Mouse (Mus musculus): ENCODE results near the gene Zbtb9. TPM values are rescaled to one million over a fixed set of nuclear protein-coding genes. Genes with fewer than 3 reads are reported as not detected.

Gene Zbtb9
- polyA plus RNA-seq, 1 experiment from 2014 or later, result 10.5 TPM

GRCm38 (mm10) chr17:27004903-27005485 is 32.0 kb downstream of the Zbtb9 start:
- H3K36me3 ChIP-seq (ENCODE audit: control insufficient read depth, insufficient read depth, low read length), result no peaks in the 10 kb centered on the region
- no peak for DNase-seq (ENCODE audit: low spot score)
- H3K27me3 ChIP-seq (ENCODE audit: control insufficient read depth, insufficient read depth, low read length), result no peaks in the 10 kb centered on the region
- H3K4me2 ChIP-seq (replicated peaks; ENCODE audit: low read depth, low read length), result no peak overlapping the region
- H3K27ac ChIP-seq (ENCODE audit: low read depth, low read length), result no peak overlapping the region
- H3K4me3 ChIP-seq (ENCODE audit: low read depth, low read length), result no peak overlapping the region
- WGBS, result 32% methylated on average over 19 of the region's 19 CpGs
- H3K9ac ChIP-seq (ENCODE audit: low read depth, low read length), result no peak overlapping the region
- no peaks in the 10 kb centered on the region for H3K4me1 ChIP-seq (replicated peaks; ENCODE audit: control insufficient read depth, insufficient read depth, low read length)
- no peak for ATAC-seq (ENCODE audit: low FRiP score)
- no peaks in the 10 kb centered on the region for H3K9me3 ChIP-seq (ENCODE audit: control insufficient read depth, low read length)

GRCm38 (mm10) chr17:27005644-27006043 is 32.7 kb downstream of the Zbtb9 start:
- WGBS, result 62% methylated on average over 11 of the region's 11 CpGs
- no peaks in the 10 kb centered on the region for H3K27me3 ChIP-seq (ENCODE audit: control insufficient read depth, insufficient read depth, low read length)
- no peak overlapping the region for H3K9ac ChIP-seq (ENCODE audit: low read depth, low read length)
- no peak overlapping the region for H3K4me2 ChIP-seq (replicated peaks; ENCODE audit: low read depth, low read length)
- H3K9me3 ChIP-seq (ENCODE audit: control insufficient read depth, low read length), result no peaks in the 10 kb centered on the region
- ATAC-seq (ENCODE audit: low FRiP score) (no peak), DNase-seq (ENCODE audit: low spot score) (no peak)
- H3K36me3 ChIP-seq (ENCODE audit: control insufficient read depth, insufficient read depth, low read length), result no peaks in the 10 kb centered on the region
- H3K4me3 ChIP-seq (ENCODE audit: low read depth, low read length), result no peak overlapping the region
- no peaks in the 10 kb centered on the region for H3K4me1 ChIP-seq (replicated peaks; ENCODE audit: control insufficient read depth, insufficient read depth, low read length)
- H3K27ac ChIP-seq (ENCODE audit: low read depth, low read length), result no peak overlapping the region

- H3K36me3 ChIP-seq (ENCODE audit: control insufficient read depth, insufficient read depth, low read length), result no peaks in the 10 kb centered on the region
- WGBS, result 85% methylated on average over 2 of the region's 2 CpGs
- H3K27me3 ChIP-seq (ENCODE audit: control insufficient read depth, insufficient read depth, low read length), result no peaks in the 10 kb centered on the region
- no peak overlapping the region for H3K4me2 ChIP-seq (replicated peaks; ENCODE audit: low read depth, low read length)
- H3K4me3 ChIP-seq (ENCODE audit: low read depth, low read length), result no peak overlapping the region
- H3K9me3 ChIP-seq (ENCODE audit: control insufficient read depth, low read length), result no peaks in the 10 kb centered on the region
- ATAC-seq (ENCODE audit: low FRiP score) (no peak), DNase-seq (ENCODE audit: low spot score) (no peak)
- no peaks in the 10 kb centered on the region for H3K4me1 ChIP-seq (replicated peaks; ENCODE audit: control insufficient read depth, insufficient read depth, low read length)
- no peak overlapping the region for H3K27ac ChIP-seq (ENCODE audit: low read depth, low read length)
- H3K9ac ChIP-seq (ENCODE audit: low read depth, low read length), result no peak overlapping the region
These were observed 35.3 kb downstream of the Zbtb9 start for GRCm38 (mm10) chr17:27008277-27008676.

DNA sequence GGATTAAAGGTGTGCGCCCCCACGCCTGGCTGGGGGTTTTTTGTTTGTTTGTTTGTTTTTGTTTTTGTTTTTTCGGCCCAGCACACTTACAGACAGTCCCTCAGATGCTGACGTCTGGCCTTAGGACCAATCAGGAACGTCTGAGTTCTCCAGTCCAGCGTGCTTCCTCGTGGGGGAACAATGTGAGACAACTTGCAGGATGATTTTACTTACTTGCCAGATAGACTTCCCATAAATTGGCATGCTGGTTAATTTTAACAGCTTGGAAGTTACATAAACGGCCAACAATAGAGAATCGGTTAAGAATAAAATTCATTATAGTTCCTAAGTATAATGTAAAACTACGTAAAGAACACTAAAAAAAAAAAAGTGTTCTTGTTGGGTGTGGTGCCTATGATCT is 38.2 kb downstream of the Zbtb9 start:
- 87% methylated on average over 10 of the region's 10 CpGs for WGBS
- no peak overlapping the region for H3K4me2 ChIP-seq (replicated peaks; ENCODE audit: low read depth, low read length)

DNA sequence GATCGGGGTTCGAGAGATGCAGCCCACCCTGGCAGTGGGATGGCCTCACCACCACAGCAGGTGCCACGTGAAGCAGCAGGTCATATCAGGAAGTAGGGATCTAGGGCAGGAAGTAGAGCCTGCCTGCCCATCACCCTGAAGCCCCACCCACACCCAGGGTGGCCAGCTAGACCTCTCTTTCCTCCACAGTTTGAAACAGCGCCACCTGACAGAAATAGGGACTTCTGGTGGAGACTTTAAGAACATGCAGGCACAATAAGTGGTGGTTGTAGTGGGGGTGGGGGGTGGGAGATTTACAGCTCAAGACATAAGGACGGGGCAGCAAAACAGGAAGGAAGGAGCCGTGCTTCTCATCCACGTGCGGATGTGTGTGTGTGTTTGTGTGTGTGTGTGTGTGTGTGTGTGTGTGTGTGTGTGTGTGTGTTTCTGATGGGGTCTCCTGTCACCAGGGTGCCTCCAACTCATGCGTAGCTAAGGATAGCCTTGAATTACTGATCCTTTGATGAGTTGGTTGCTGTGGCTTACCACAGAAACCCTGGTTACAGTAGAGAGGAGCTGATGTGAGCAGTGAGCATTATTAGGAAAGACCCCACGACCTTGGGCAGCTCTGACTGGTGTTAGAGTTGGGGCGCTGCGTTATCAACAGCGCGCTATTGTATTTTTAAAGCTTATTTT is 39.2 kb downstream of the Zbtb9 start:
- H3K4me2 ChIP-seq (replicated peaks; ENCODE audit: low read depth, low read length), result no peak overlapping the region
- no peaks in the 10 kb centered on the region for H3K9me3 ChIP-seq (ENCODE audit: control insufficient read depth, low read length)
- no peaks in the 10 kb centered on the region for H3K36me3 ChIP-seq (ENCODE audit: control insufficient read depth, insufficient read depth, low read length)
- no peak for ATAC-seq (ENCODE audit: low FRiP score)
- H3K9ac ChIP-seq (ENCODE audit: low read depth, low read length), result no peak overlapping the region
- H3K4me1 ChIP-seq (replicated peaks; ENCODE audit: control insufficient read depth, insufficient read depth, low read length), result no peaks in the 10 kb centered on the region
- no peaks in the 10 kb centered on the region for H3K27me3 ChIP-seq (ENCODE audit: control insufficient read depth, insufficient read depth, low read length)
- no peak overlapping the region for H3K27ac ChIP-seq (ENCODE audit: low read depth, low read length)
- 69% methylated on average over 14 of the region's 14 CpGs for WGBS
- no peak for DNase-seq (ENCODE audit: low spot score)
- H3K4me3 ChIP-seq (ENCODE audit: low read depth, low read length), result no peak overlapping the region

More for the DNA sequence above, 38.2 kb downstream of the Zbtb9 start:
- H3K27ac ChIP-seq (ENCODE audit: low read depth, low read length), result no peak overlapping the region
- H3K36me3 ChIP-seq (ENCODE audit: control insufficient read depth, insufficient read depth, low read length), result no peaks in the 10 kb centered on the region
- H3K9ac ChIP-seq (ENCODE audit: low read depth, low read length), result no peak overlapping the region
- DNase-seq (ENCODE audit: low spot score), result no peak
- no peaks in the 10 kb centered on the region for H3K27me3 ChIP-seq (ENCODE audit: control insufficient read depth, insufficient read depth, low read length)
- ATAC-seq (ENCODE audit: low FRiP score), result no peak
- no peaks in the 10 kb centered on the region for H3K9me3 ChIP-seq (ENCODE audit: control insufficient read depth, low read length)
- H3K4me1 ChIP-seq (replicated peaks; ENCODE audit: control insufficient read depth, insufficient read depth, low read length), result no peaks in the 10 kb centered on the region
- H3K4me3 ChIP-seq (ENCODE audit: low read depth, low read length), result no peak overlapping the region

- Histone ChIP-seq H3K4me2 (replicated peaks; ENCODE audit: low read depth, low read length) (no peak overlapping the region), H3K4me1 (replicated peaks; ENCODE audit: control insufficient read depth, insufficient read depth, low read length) (no peaks in the 10 kb centered on the region), H3K9me3 (ENCODE audit: control insufficient read depth, low read length) (no peaks in the 10 kb centered on the region), H3K9ac (ENCODE audit: low read depth, low read length) (no peak overlapping the region), H3K27me3 (ENCODE audit: control insufficient read depth, insufficient read depth, low read length) (no peaks in the 10 kb centered on the region), H3K4me3 (ENCODE audit: low read depth, low read length) (no peak overlapping the region), H3K36me3 (ENCODE audit: control insufficient read depth, insufficient read depth, low read length) (no peaks in the 10 kb centered on the region), H3K27ac (ENCODE audit: low read depth, low read length) (no peak overlapping the region)
- ATAC-seq (ENCODE audit: low FRiP score) (no peak), DNase-seq (ENCODE audit: low spot score) (no peak)
- whole genome bisulfite sequencing, result 37% methylated on average over 6 of the region's 6 CpGs
These were observed 39.9 kb downstream of the Zbtb9 start for GRCm38 (mm10) chr17:27012909-27013308.

DNA sequence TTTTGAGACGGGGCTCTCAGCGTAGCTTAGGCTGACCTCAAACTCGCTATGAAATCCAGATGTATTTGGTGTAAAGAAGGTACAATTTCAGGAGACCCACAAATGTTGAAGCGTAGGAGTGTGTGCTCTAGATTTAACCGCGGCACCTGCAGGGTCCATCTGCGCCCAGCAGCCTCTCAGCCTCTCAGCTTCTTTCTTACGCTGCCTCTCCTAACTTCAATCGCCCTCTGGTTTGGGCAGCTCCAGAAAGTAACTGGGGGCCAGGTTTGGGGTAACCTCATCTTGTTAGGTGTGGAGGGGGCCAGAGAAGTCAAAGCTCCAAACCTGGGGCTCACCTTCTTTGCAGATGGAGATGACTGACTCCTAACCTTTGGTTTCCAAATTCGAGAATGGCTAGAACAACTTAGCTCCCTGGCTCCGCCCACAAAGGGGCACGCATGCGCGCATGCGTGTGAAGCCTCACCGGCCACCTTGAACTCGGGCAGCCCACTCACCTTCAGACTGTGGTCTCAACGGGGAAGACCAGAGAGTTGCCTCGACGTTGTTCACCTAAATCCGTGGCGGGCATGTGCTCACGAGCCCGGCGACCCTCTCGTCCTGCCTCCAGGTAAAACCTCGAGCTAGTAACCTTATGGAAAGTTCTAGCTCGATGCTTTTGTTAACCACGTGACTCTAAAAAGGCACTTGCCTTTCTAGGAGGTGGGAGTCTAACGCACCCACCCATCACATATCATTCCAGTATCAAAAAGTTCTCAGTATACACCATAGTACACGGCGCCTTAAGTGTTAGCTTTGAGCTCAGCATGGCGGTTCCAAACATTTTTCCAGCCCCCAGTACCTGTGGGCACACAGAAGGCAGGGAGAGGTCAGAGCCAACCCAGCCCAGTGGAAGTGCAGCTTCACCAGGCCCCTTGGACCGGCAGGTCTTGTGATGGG is 44.9 kb downstream of the Zbtb9 start:
- ATAC-seq (ENCODE audit: low FRiP score), result peak; percentile 69
- WGBS, result 9% methylated on average over 34 of the region's 34 CpGs
- no peak overlapping the region for H3K27ac ChIP-seq (ENCODE audit: low read depth, low read length)

DNA sequence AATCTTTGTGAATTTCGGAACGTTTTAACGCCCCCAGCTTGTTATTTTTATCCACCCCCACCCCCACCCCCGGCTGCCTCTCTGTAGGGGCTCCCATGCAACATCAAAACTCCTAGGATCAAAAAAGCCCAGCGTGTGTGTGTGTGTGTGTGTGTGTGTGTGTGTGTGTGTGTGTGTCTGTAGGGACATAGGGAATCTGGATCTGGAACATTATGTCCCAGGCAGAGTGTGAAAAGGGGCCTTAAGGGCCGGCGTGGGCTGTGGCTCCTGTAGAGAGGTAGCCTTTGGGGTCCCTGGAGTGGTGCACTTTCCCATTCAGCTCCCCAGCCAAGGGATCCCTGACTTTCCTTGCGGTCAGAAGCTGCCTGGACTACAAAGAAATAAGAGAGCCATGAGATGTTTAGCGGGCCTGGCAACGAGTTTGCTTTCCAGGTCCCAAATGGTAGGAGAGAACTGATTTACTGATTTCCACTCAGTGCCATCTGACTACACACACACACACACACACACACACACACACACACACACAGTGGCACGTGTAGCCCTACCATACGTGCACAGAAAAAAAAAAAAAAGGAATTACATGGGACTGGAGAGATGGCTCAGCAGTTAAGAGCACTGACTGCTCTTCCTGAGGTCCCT is 45.7 kb downstream of the Zbtb9 start:
- Histone ChIP-seq H3K9ac (ENCODE audit: low read depth, low read length) (0 out of 2 replicates have a peak overlapping the region, but pooled peaks have one; percentile 50), H3K4me1 (replicated peaks; ENCODE audit: control insufficient read depth, insufficient read depth, low read length) (peaks cover 3% of the 10 kb centered on the region; the same call in 1 of the 2 replicates), H3K36me3 (ENCODE audit: control insufficient read depth, insufficient read depth, low read length) (0 out of 2 replicates have a peak, but pooled peaks cover 5% of the 10 kb centered on the region), H3K27ac (ENCODE audit: low read depth, low read length) (no peak overlapping the region), H3K27me3 (ENCODE audit: control insufficient read depth, insufficient read depth, low read length) (no peaks in the 10 kb centered on the region), H3K4me2 (replicated peaks; ENCODE audit: low read depth, low read length) (peak overlapping the region; percentile 61), H3K4me3 (ENCODE audit: low read depth, low read length) (peak overlapping the region; percentile 36), H3K9me3 (ENCODE audit: control insufficient read depth, low read length) (no peaks in the 10 kb centered on the region)
- WGBS, result 44% methylated on average over 12 of the region's 12 CpGs
- no peak for DNase-seq (ENCODE audit: low spot score)
- no peak for ATAC-seq (ENCODE audit: low FRiP score)

More for the DNA sequence above, 44.9 kb downstream of the Zbtb9 start:
- peak; percentile 95 for DNase-seq (ENCODE audit: low spot score)
- H3K4me2 ChIP-seq (replicated peaks; ENCODE audit: low read depth, low read length), result peak overlapping the region; percentile 61
- H3K4me1 ChIP-seq (replicated peaks; ENCODE audit: control insufficient read depth, insufficient read depth, low read length), result peaks cover 3% of the 10 kb centered on the region; the same call in 1 of the 2 replicates
- H3K9me3 ChIP-seq (ENCODE audit: control insufficient read depth, low read length), result no peaks in the 10 kb centered on the region
- peak overlapping the region; percentile 55; the same call in 1 of the 2 replicates for H3K9ac ChIP-seq (ENCODE audit: low read depth, low read length)
- H3K27me3 ChIP-seq (ENCODE audit: control insufficient read depth, insufficient read depth, low read length), result no peaks in the 10 kb centered on the region
- H3K4me3 ChIP-seq (ENCODE audit: low read depth, low read length), result peak overlapping the region; percentile 36
- H3K36me3 ChIP-seq (ENCODE audit: control insufficient read depth, insufficient read depth, low read length), result 0 out of 2 replicates have a peak, but pooled peaks cover 4% of the 10 kb centered on the region
